Mouse (Mus musculus): ENCODE data around the gene Ly6g6e.
A peak's percentile ranks its signal among the peaks of the same experiment; 100 is the strongest.
"Not testable (repeated sequence)": the region's sequence is repeated elsewhere in the genome, so short reads cannot be mapped to it uniquely, and the experiment has no call there.

The Ly6g6e gene

GRCm38 (mm10) chr17:35102299-35102698 lies 25.6 kb downstream of the Ly6g6e start:
- DNase-seq (ENCODE audit: low spot score in 2 of 2): no peak

- DNase-seq (ENCODE audit: low spot score in 2 of 2): no peak
Measured at GRCm38 (mm10) chr17:35103221-35103690, 26.6 kb downstream of the Ly6g6e start.

GRCm38 (mm10) chr17:35104079-35104478 lies 27.4 kb downstream of the Ly6g6e start:
- DNase-seq (ENCODE audit: low spot score in 2 of 2): no peak

GRCm38 (mm10) chr17:35104754-35105153 lies 28.1 kb downstream of the Ly6g6e start:
- no peak for DNase-seq (ENCODE audit: low spot score in 2 of 2)

GRCm38 (mm10) chr17:35105740-35106389 lies 29.2 kb downstream of the Ly6g6e start:
- DNase-seq (ENCODE audit: low spot score in 2 of 2): no peak

GRCm38 (mm10) chr17:35106522-35106921 lies 29.8 kb downstream of the Ly6g6e start:
- no peak for DNase-seq (ENCODE audit: low spot score in 2 of 2)

- no peak for DNase-seq (ENCODE audit: low spot score in 2 of 2)
Measured at GRCm38 (mm10) chr17:35108097-35108496, 31.4 kb downstream of the Ly6g6e start, which contains the start of gene Ly6g5c. Gene Ly6g5c, plus strand, starts transcription at chr17:35108279.

- DNase-seq (ENCODE audit: low spot score in 2 of 2): no peak
Measured at GRCm38 (mm10) chr17:35111774-35112173, 35.1 kb downstream of the Ly6g6e start.

GRCm38 (mm10) chr17:35115046-35116019 lies 38.6 kb downstream of the Ly6g6e start, which contains the start of gene Ly6g5b:
Gene Ly6g5b, minus strand, starts transcription at chr17:35115428.
- no peak for DNase-seq (ENCODE audit: low spot score in 2 of 2)

GRCm38 (mm10) chr17:35120745-35121142 lies 44.0 kb downstream of the Ly6g6e start:
- peak in 1 of 2 experiments; percentile 25 for DNase-seq (ENCODE audit: low spot score in 2 of 2)

GRCm38 (mm10) chr17:35121143-35121799 lies 44.6 kb downstream of the Ly6g6e start, which contains the start of gene Gpank1:
Gene Gpank1, plus strand, starts transcription at chr17:35121455.
- peak; percentile 90 to 98 for DNase-seq (ENCODE audit: low spot score in 2 of 2)

- no peak for DNase-seq (ENCODE audit: low spot score in 2 of 2)
Measured at GRCm38 (mm10) chr17:35121871-35122303, 45.2 kb downstream of the Ly6g6e start, which contains the start of gene Csnk2b. Gene Csnk2b, minus strand, starts transcription at chr17:35122053.

GRCm38 (mm10) chr17:35123287-35123686 lies 46.6 kb downstream of the Ly6g6e start:
- DNase-seq (ENCODE audit: low spot score in 2 of 2): not testable (repeated sequence)

- not testable (repeated sequence) for DNase-seq (ENCODE audit: low spot score in 2 of 2)
Measured at GRCm38 (mm10) chr17:35124261-35124896, 47.7 kb downstream of the Ly6g6e start.

GRCm38 (mm10) chr17:35125081-35125480 lies 48.4 kb downstream of the Ly6g6e start:
- no peak for DNase-seq (ENCODE audit: low spot score in 2 of 2)

- no peak for DNase-seq (ENCODE audit: low spot score in 2 of 2)
Measured at GRCm38 (mm10) chr17:35125578-35125977, 48.9 kb downstream of the Ly6g6e start.

GRCm38 (mm10) chr17:35126206-35126611 lies 49.5 kb downstream of the Ly6g6e start, which contains the start of gene D17H6S53E:
Gene D17H6S53E, plus strand, starts transcription at chr17:35126373.
- peak; percentile 65 to 76 for DNase-seq (ENCODE audit: low spot score in 2 of 2)

GRCm38 (mm10) chr17:35127017-35127416 lies 50.3 kb downstream of the Ly6g6e start:
- no peak for DNase-seq (ENCODE audit: low spot score in 2 of 2)
